Mouse (Mus musculus): ENCODE data around the gene Mrto4. TPM values are rescaled to one million over a fixed set of nuclear protein-coding genes. Genes with fewer than 3 reads are reported as not detected.
"Not testable (repeated sequence)": the region's sequence is repeated elsewhere in the genome, so short reads cannot be mapped to it uniquely, and the experiment has no call there.

The Mrto4 gene
- 81.7 and 88.6 TPM in 2 replicates for polyA plus RNA-seq (2015; fragmentation: Nextera tagmentation; extraction: Ambion mirVana)

DNA sequence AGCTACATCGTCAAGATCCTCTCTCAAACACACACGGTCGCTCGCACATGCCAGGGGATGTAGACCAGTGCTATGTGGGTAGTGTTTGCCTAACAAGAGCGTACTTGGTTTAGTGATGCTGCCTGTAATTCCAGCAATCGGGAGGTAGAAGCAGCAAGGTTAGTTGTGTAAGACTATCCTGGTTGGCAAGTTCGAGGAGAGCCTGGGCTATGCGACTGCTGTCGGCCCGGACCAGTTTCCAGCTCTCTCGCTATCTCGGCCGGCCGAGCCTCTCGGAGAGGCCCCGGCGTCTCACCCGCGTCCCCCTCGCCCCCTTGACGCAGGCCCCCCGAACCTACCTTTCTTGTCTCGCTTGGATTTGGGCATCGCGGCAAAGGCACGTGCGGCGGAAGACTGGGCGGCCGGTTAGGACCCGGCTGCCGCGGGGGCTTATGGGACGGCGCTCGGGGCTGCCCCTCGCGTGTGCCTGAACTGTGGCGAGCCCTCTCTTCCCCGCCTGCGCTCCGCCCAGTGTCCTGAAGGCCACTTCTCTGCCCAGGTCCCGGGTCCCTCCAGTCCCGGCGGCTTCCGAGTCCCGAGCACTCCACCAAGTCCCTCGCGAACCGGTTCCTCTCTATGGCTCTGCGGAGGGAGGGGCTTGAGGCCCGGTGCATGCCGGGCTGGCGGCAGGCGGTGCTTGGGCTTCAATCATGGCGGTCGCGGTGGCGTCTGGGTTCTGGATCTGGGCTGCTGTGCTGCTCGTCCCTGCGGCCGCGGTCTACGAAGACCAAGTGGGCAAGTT, at the start of gene Mrto4, which contains the start of the genes Emc1 and Ubr4:
Gene Mrto4 (minus strand): TSS at position 646 of the 781 bp plus-strand sequence.
Gene Emc1 (plus strand): TSS at position 657 of the 781 bp plus-strand sequence.
Gene Ubr4 (plus strand): TSS at position 679 of the 781 bp plus-strand sequence.
- peak; percentile 96 for ATAC-seq (replicated peaks)
- under 1% methylated on average over 64 of the region's 64 CpGs for WGBS
- Histone ChIP-seq H3K4me2 (peak within 1 kb of the TSS; percentile 89), H3K4me1 (peaks cover 25% of the 10 kb centered on the region), H3K27ac (peak within 1 kb of the TSS; percentile 91), H3K27me3 (replicated peaks) (no peaks in the 10 kb centered on the region), H3K4me3 (peak within 1 kb of the TSS; percentile 63), H3K36me3 (replicated peaks) (peaks cover 18% of the 10 kb centered on the region), H3K9ac (peak within 1 kb of the TSS; percentile 63), H3K9me3 (no peaks in the 10 kb centered on the region)

DNA sequence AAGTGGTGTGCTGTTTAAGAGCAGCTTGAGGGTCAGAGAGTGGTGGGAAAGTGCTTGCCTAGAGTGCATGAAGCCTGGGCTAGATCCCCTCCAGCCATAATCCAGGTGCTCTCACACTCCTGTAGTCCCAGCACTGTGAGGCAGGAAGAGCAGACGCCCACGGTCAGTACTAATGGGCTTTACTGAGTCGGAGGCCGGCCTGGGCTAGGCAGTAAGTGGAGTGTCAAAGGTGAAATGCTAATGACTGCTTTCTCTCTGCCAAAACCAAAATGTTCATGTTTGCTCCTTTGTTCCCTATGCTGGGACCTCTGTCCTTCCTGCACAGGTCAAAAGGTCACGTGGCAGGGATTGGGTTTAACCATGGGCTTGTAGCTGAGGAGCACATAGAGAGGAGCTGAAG, 48.1 kb upstream of the Mrto4 start:
- Histone ChIP-seq H3K4me1 (no peaks in the 10 kb centered on the region), H3K27me3 (replicated peaks) (no peaks in the 10 kb centered on the region), H3K9me3 (no peaks in the 10 kb centered on the region), H3K36me3 (replicated peaks) (peaks cover 72% of the 10 kb centered on the region), H3K9ac (no peak overlapping the region), H3K4me3 (no peak overlapping the region), H3K4me2 (no peak overlapping the region), H3K27ac (no peak overlapping the region)
- no peak for ATAC-seq (replicated peaks)
- 95% methylated on average over 5 of the region's 5 CpGs for WGBS

DNA sequence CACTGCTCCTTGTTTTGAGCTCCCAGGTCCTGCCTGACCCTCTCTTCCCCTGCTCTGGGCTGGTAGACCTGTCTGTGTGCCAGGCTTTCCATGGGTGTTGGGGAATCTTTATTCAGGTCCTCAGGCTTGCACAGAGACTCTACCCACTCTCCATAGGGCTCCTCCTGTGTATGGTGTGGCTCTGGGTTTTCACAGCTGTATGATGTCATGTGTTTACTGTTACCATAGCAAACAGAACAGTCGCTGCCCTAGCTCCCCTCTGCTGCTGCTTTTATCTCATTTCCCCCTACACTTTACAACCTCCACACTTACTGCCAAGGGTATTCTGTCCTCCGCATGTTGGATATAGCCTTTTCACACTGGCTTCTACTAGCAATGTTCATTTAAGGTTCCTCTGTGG, 43.1 kb upstream of the Mrto4 start:
- Histone ChIP-seq H3K9me3 (no peaks in the 10 kb centered on the region), H3K4me2 (no peak overlapping the region), H3K27ac (no peak overlapping the region), H3K36me3 (replicated peaks) (peaks cover 69% of the 10 kb centered on the region), H3K4me1 (no peaks in the 10 kb centered on the region), H3K27me3 (replicated peaks) (no peaks in the 10 kb centered on the region), H3K9ac (no peak overlapping the region), H3K4me3 (no peak overlapping the region)
- 87% methylated on average over 2 of the region's 2 CpGs for WGBS
- ATAC-seq (replicated peaks) = no peak

DNA sequence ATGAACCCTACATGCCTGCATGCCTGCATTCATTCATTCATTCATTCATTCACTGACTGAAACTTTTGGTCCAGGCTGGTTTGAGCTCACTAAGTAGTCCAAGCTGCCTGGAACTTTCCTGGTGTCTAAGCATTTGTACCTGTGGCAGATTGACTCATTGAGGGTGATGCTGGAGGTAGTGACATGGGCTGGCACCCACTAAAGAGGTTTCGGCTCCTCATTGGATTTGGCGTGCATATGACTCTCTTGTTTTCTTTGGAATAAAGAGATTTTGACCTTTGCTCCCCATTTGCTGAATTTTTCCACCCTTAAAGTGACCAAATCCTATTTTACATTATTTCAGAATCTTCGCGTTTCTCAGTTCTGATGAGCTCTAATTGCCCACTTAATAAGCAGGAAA, 37.2 kb upstream of the Mrto4 start:
- Histone ChIP-seq H3K9ac (no peak overlapping the region), H3K4me2 (no peak overlapping the region), H3K9me3 (no peaks in the 10 kb centered on the region), H3K36me3 (replicated peaks) (peaks cover 28% of the 10 kb centered on the region; the same call in 1 of the 2 replicates), H3K27ac (no peak overlapping the region), H3K4me1 (no peaks in the 10 kb centered on the region), H3K4me3 (no peak overlapping the region), H3K27me3 (replicated peaks) (no peaks in the 10 kb centered on the region)
- no peak for ATAC-seq (replicated peaks)
- WGBS = 90% methylated on average over 4 of the region's 4 CpGs

DNA sequence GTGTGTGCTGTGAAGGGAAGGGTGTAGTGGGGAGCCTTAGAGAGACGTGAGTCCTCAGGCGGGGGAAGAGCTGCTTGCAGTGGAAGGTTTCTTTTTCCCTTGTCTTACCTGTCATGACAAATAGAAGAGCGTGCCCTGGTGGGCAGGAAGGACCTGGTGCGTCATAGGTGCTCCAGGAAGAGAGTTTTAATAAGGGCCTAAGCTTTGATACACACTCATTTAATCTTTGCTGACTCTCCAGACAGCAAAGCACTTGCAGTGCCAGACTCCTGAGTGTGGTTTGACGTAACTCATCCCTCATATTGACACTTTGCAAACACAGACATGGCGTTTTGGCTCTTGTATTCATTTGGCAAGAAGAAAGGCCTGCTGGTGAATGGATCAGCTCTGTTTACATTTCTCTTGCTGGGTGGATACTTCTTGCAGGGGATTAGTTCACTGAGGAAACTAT, 34.5 kb upstream of the Mrto4 start:
- Histone ChIP-seq H3K9ac (no peak overlapping the region), H3K4me3 (no peak overlapping the region), H3K4me2 (no peak overlapping the region), H3K36me3 (replicated peaks) (peaks cover 6% of the 10 kb centered on the region; the same call in 1 of the 2 replicates), H3K27ac (no peak overlapping the region), H3K27me3 (replicated peaks) (no peaks in the 10 kb centered on the region), H3K4me1 (peaks cover 17% of the 10 kb centered on the region), H3K9me3 (no peaks in the 10 kb centered on the region)
- ATAC-seq (replicated peaks) = no peak
- 67% methylated on average over 6 of the region's 6 CpGs for WGBS

DNA sequence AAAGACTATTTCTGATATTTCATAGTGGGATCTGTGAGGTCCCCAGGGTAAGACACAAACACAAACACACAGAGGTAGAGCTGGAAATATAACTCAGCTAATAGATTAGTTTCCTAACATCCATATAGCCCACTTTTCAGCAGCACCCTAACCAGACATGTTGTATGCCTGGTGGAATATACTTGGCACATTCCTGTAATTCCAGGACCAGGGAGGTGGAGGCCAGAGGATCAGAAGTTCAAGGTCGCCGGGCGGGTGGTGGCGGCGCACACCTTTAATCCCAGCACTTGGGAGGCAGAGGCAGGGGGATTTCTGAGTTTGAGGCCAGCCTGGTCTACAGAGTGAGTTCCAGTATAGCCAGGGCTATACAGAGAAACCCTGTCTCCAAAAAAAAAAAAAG, 33.5 kb upstream of the Mrto4 start:
- not testable (repeated sequence) for ATAC-seq (replicated peaks); H3K9ac ChIP-seq; H3K27ac ChIP-seq; H3K9me3 ChIP-seq; H3K27me3 ChIP-seq (replicated peaks); H3K4me2 ChIP-seq; H3K36me3 ChIP-seq (replicated peaks); H3K4me3 ChIP-seq
- WGBS = 94% methylated on average over 5 of the region's 5 CpGs
- H3K4me1 ChIP-seq = peaks cover 27% of the 10 kb centered on the region

DNA sequence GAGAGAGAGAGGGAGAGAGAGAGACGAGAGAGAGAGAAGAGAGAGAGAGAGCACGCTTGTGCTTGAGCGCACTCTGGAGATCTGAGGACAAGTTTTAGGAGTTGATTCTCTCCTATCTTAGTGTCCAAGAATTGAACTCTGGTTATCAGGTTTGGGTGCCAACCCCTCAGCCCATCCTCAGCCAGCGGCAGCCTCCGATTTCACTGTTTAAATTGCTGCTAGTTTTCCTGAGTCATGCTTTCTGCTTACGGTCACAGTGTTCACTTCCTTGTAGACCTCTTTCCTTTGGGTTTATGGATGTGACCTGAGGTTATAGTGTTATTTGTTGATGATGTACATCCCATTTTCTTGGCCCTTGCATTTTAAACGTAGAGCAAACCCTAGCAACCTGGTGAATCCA, 29.9 kb upstream of the Mrto4 start:
- no peak for ATAC-seq (replicated peaks)
- Histone ChIP-seq H3K27me3 (replicated peaks) (no peaks in the 10 kb centered on the region), H3K9ac (no peak overlapping the region), H3K9me3 (no peaks in the 10 kb centered on the region), H3K27ac (no peak overlapping the region), H3K4me2 (peak overlapping the region; percentile 97; the same call in 1 of the 2 replicates), H3K4me3 (no peak overlapping the region), H3K36me3 (replicated peaks) (peaks cover 4% of the 10 kb centered on the region; the same call in 1 of the 2 replicates), H3K4me1 (peaks cover 33% of the 10 kb centered on the region)
- 79% methylated on average over 7 of the region's 7 CpGs for WGBS

DNA sequence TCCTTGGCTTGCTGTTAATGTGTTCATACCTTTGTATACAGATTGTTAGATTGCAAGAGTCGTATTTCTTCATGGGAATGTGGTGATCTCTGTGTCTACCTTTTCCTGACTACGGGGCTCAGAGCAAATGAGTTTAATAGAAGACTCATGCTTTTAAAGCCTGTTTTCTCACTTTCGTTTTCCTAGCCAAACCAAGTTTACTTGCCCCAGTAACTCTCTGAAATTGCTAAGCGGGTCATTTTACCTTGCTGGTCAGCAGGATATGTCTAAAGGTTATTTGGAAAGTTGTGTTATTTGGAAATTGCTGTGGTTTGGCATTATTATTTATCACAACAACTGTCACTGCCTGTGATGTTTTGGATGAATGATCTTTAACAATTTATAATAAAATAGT, 29.1 kb upstream of the Mrto4 start:
- Histone ChIP-seq H3K9me3 (no peaks in the 10 kb centered on the region), H3K27me3 (replicated peaks) (no peaks in the 10 kb centered on the region), H3K27ac (no peak overlapping the region), H3K4me3 (peak overlapping the region; percentile 86), H3K9ac (peak overlapping the region; percentile 81), H3K36me3 (replicated peaks) (peaks cover 11% of the 10 kb centered on the region), H3K4me1 (peaks cover 33% of the 10 kb centered on the region), H3K4me2 (peak overlapping the region; percentile 97)
- 58% methylated on average over 4 of the region's 4 CpGs for WGBS
- ATAC-seq (replicated peaks) = no peak

DNA sequence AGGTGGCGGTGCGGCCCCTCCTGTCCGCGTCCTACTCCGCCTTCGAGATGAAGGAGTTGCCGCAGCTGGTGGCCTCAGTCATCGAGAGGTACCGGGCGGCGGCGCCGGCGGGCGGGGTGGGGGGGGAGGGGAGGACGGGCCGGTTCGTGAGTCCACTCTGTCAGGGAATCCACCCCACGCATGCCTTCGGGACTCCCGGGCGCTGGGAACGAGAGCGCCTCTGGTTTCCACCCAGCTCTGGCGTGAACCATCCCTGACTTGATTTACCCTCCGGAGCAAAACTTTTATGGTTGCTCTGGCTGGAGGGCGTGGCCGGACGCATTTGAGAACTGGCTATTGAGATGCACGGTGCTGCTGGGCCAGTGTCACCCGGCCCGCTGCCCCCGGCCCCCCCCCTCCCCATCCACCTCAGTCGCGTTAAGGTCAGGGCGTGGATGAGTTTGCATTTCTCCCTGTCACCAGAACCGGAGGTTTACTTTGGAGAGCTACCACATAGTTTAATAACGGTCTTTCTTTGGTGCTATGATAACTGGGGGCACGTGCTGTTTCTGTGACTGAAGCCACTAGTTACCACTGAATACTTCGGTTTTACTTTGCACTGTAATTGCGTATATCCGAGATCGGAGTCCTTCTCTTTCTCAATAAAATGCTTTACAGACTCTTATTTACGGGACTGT, 28.5 kb upstream of the Mrto4 start:
- Histone ChIP-seq H3K9me3 (no peaks in the 10 kb centered on the region), H3K4me1 (peaks cover 33% of the 10 kb centered on the region), H3K27ac (peak overlapping the region; percentile 82), H3K4me3 (peak overlapping the region; percentile 86), H3K27me3 (replicated peaks) (no peaks in the 10 kb centered on the region), H3K9ac (peak overlapping the region; percentile 81), H3K4me2 (peak overlapping the region; percentile 97), H3K36me3 (replicated peaks) (peaks cover 14% of the 10 kb centered on the region)
- WGBS = 3% methylated on average over 44 of the region's 44 CpGs
- no peak; the same call in 1 of the 2 replicates for ATAC-seq (replicated peaks)

DNA sequence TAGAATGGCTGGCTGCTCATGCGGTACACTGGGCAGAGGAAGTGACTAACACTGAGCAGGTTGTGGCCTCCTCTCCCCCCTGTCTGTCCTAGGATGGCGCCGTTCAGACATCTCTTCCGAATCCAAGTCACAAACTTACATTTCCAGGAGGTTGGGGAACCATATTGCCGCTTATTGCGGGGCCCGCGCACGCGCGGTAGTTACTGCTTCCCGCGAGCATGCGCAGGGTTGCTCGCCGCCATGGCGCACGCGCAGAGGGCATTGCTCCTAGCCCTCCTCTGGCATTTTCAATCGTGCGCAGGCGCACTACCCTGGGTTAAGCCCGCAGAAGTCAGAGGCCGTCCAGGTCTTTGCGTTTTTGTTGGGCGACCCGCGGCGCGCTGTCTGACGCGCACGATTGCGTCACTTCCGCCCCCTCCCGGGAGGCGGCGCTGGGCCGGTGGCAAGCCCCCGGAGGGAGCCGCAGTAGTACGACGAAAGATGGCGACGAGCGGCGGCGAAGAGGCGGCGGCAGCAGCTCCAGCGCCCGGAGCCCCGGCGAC, 27.9 kb upstream of the Mrto4 start:
- H3K36me3 ChIP-seq (replicated peaks) = peaks cover 18% of the 10 kb centered on the region
- peak overlapping the region; percentile 86 for H3K4me3 ChIP-seq
- WGBS = under 1% methylated on average over 53 of the region's 54 CpGs
- peak overlapping the region; percentile 82 for H3K27ac ChIP-seq
- H3K9me3 ChIP-seq = no peaks in the 10 kb centered on the region
- H3K4me1 ChIP-seq = peaks cover 33% of the 10 kb centered on the region
- H3K27me3 ChIP-seq (replicated peaks) = no peaks in the 10 kb centered on the region
- peak overlapping the region; percentile 81 for H3K9ac ChIP-seq
- ATAC-seq (replicated peaks) = peak; percentile 95
- peak overlapping the region; percentile 97 for H3K4me2 ChIP-seq

DNA sequence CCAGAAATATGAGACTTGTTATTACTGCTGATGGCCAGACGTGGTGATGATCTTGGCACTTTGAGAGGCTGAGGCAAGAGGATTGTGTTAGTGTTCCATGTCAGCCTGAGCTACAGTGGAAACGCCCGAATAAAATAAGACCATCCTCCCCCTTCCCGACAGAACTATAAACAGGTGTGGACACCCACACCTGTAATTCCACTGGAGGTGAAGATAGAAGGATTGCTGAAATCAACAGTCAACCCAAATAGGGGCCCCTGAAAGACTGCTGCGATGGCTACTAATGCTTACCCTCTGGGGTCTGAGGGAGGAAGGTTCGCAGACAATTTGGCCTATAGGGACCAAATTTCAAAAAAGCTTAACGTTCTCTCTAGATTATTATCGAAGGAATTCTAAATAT, 27.3 kb upstream of the Mrto4 start:
- Histone ChIP-seq H3K9ac (peak overlapping the region; percentile 60), H3K4me1 (peaks cover 33% of the 10 kb centered on the region), H3K4me3 (peak overlapping the region; percentile 86), H3K27ac (peak overlapping the region; percentile 80), H3K27me3 (replicated peaks) (no peaks in the 10 kb centered on the region), H3K36me3 (replicated peaks) (peaks cover 24% of the 10 kb centered on the region), H3K9me3 (no peaks in the 10 kb centered on the region), H3K4me2 (peak overlapping the region; percentile 84)
- ATAC-seq (replicated peaks) = no peak
- WGBS = 15% methylated on average over 8 of the region's 8 CpGs

DNA sequence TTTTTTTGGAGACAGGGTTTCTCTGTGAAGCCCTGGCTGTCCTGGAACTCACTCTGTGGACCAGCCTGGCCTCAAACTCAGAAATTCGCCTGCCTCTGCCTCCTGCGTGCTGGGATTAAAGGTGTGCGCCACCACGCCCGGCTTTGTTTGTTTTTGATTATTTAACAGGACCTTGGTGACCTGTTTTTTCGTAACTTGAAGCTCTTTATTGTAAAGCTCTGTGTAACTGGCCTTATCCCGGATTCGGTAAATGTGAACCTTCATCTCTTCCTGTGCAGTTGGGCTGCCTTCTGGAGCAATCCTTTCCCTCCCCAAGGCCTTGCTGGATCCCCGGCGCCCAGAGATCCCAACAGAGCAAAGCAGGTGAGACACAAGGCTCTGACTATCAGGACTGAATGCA, 21.2 kb upstream of the Mrto4 start:
- H3K9me3 ChIP-seq = no peaks in the 10 kb centered on the region
- no peak overlapping the region for H3K4me3 ChIP-seq
- H3K27me3 ChIP-seq (replicated peaks) = no peaks in the 10 kb centered on the region
- H3K36me3 ChIP-seq (replicated peaks) = peaks cover 77% of the 10 kb centered on the region
- no peak overlapping the region for H3K4me2 ChIP-seq
- no peaks in the 10 kb centered on the region for H3K4me1 ChIP-seq
- H3K9ac ChIP-seq = no peak overlapping the region
- WGBS = 90% methylated on average over 10 of the region's 10 CpGs
- no peak for ATAC-seq (replicated peaks)
- no peak overlapping the region for H3K27ac ChIP-seq

Data from midbrain, embryonic 15.5 days (tissue).